Mouse (Mus musculus) midbrain, embryonic 13.5 days (tissue): ENCODE data around the gene Cdh18. TPM values are rescaled to one million over a fixed set of nuclear protein-coding genes. Genes with fewer than 3 reads are reported as not detected.

ENCODE experiments used
- ATAC-seq: fragments of 200-750 bp; cut with Nextera tagmentation; 2 replicates; pipeline ENCODE4 v1.8.0; 2017; ENCODE audit warnings: mild to moderate bottlenecking, moderate TSS enrichment, moderate library complexity
- H3K27ac ChIP-seq: fragments of 300-500 bp; sonication (generic); 2 replicates; pipeline ENCODE4 v1.5.1; 2015; ENCODE audit warnings: inconsistent platforms, mild to moderate bottlenecking, moderate library complexity
- H3K27me3 ChIP-seq: fragments of 300-500 bp; sonication (generic); 2 replicates; pipeline ENCODE4 v1.6.1; 2015; ENCODE audit warnings: mild to moderate bottlenecking, inconsistent platforms
- H3K36me3 ChIP-seq: fragments of 300-500 bp; sonication (generic); 2 replicates; pipeline ENCODE4 v1.6.1; 2015; ENCODE audit warnings: mild to moderate bottlenecking, inconsistent platforms
- H3K4me1 ChIP-seq: fragments of 300-500 bp; sonication (generic); replicated peaks from 2 replicates; pipeline ENCODE4 v1.6.1; 2015; ENCODE audit warnings: inconsistent platforms
- H3K4me2 ChIP-seq: fragments of 300-500 bp; sonication (generic); replicated peaks from 2 replicates; pipeline ENCODE4 v1.6.1; 2015; ENCODE audit warnings: moderate library complexity, mild to moderate bottlenecking, inconsistent platforms
- H3K4me3 ChIP-seq: fragments of 300-500 bp; sonication (generic); replicated peaks from 2 replicates; pipeline ENCODE4 v1.5.1; 2015; ENCODE audit warnings: mild to moderate bottlenecking, inconsistent platforms
- H3K9ac ChIP-seq: fragments of 300-500 bp; sonication (generic); replicated peaks from 2 replicates; pipeline ENCODE4 v1.6.1; 2015; ENCODE audit warnings: mild to moderate bottlenecking, inconsistent platforms
- H3K9me3 ChIP-seq: fragments of 300-500 bp; sonication (generic); 2 replicates; pipeline ENCODE4 v1.6.1; 2016; ENCODE audit warnings: mild to moderate bottlenecking, inconsistent platforms
- WGBS: fragments of 180-500 bp; shearing (Covaris S2); methylation state at CpG from one replicate; pipeline ENCODE4 v1.1.7; 2015; 5-methylcytosine and 5-hydroxymethylcytosine counted together
- polyA plus RNA-seq: library from polyadenylated mRNA; unstranded; fragments of >200 nt; fragmentation: Nextera tagmentation; extraction: Ambion mirVana; gene quantifications from 2 replicates; pipeline ENCODE4 v1.2.1, GENCODE M21; 2015

The Cdh18 gene
- polyA plus RNA-seq, 1 experiment from 2014 or later: 4.3 TPM

DNA sequence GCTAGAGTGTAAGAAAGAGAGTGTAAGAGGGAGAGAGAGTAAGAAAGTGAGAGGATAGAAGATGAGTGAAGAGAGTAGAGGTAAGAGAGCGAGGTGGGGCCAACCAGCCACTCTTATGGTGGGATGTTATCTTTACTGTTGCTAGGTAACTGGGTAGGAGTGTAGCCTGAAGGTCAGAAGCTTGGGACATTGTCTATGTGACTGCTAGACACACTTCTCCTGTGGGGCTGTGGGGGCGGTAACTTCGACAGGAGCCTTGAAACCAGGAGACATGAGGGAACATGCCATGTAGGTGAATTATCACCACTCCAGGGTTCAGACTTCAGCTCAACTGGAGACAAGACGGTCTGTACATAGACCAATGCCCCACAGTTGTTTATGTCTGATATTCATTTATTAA lies 227.5 kb downstream of the Cdh18 start:
- Histone ChIP-seq H3K9me3 (no peaks in the 10 kb centered on the region), H3K27ac (no peak overlapping the region), H3K9ac (no peak overlapping the region), H3K36me3 (no peaks in the 10 kb centered on the region), H3K4me1 (no peaks in the 10 kb centered on the region), H3K4me3 (no peak overlapping the region), H3K4me2 (no peak overlapping the region), H3K27me3 (no peaks in the 10 kb centered on the region)
- no peak for ATAC-seq
- 94% methylated on average over 4 of the region's 4 CpGs for WGBS

DNA sequence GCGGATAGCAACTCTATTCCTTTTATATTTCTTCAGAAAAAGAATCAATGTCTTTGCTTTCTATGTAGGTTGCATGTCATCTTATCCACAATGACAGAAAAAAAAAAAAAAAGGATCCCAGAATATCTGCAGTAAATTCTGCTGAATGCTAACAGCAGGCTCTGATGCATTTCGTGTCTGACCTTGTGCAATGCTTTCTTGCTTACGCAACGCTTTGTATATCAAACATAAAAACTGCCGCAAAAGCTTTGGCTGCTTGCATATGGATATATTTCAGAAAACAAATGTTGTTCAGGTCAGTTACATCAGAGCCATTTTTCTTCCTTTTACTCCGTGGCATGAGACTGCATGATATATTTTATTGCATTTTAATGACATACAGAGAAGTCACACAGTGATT lies 240.9 kb downstream of the Cdh18 start:
- H3K27me3 ChIP-seq: no peaks in the 10 kb centered on the region
- WGBS: 85% methylated on average over 6 of the region's 6 CpGs
- no peak overlapping the region for H3K4me2 ChIP-seq
- no peak overlapping the region for H3K9ac ChIP-seq
- no peaks in the 10 kb centered on the region for H3K9me3 ChIP-seq
- H3K36me3 ChIP-seq: no peaks in the 10 kb centered on the region
- no peaks in the 10 kb centered on the region for H3K4me1 ChIP-seq
- ATAC-seq: no peak
- H3K27ac ChIP-seq: no peak overlapping the region
- no peak overlapping the region for H3K4me3 ChIP-seq

DNA sequence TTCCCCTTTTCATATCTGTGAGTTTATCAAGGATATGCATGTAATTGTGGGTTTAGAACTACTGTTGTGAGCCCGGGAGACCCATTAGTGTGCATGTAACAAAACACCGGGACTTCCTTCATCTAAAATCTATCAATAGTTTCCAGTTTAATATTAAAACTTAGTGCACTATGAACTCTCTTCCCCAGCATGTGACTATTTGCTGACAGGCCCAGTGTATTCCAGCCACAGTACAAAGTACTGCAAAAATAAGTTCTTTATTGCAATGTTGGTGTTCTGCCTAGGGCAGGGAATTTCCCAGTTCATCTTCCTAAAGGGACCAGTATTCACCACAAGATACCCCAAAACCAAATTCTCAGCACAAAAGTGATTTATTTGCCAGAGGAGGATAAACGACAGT lies 243.0 kb downstream of the Cdh18 start:
- H3K4me3 ChIP-seq: no peak overlapping the region
- H3K9ac ChIP-seq: no peak overlapping the region
- H3K36me3 ChIP-seq: no peaks in the 10 kb centered on the region
- no peaks in the 10 kb centered on the region for H3K27me3 ChIP-seq
- ATAC-seq: no peak
- H3K4me2 ChIP-seq: no peak overlapping the region
- H3K9me3 ChIP-seq: no peaks in the 10 kb centered on the region
- no peaks in the 10 kb centered on the region for H3K4me1 ChIP-seq
- H3K27ac ChIP-seq: no peak overlapping the region
- 93% methylated on average over 3 of the region's 3 CpGs for WGBS

DNA sequence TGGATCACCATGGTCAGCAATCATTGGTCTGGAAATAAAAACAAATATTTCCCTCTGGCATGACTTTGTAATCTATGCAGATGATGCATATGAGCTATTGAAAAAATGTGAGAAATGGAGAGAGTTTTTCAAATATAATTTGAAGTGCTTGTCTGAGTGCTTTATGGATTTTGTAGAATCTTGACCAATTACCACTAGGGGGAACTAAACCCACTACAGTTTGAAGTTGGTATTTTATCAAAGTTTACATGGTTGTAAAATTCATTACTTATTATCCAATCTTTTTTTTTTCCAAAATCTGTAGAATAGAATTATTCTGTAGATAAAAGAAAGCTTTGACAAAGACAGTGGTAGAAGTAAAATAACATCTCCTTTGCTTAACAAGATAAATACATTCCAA lies 284.3 kb downstream of the Cdh18 start:
- Histone ChIP-seq H3K27ac (no peak overlapping the region), H3K27me3 (no peaks in the 10 kb centered on the region), H3K9ac (no peak overlapping the region), H3K4me1 (no peaks in the 10 kb centered on the region), H3K4me3 (no peak overlapping the region), H3K4me2 (no peak overlapping the region), H3K9me3 (no peaks in the 10 kb centered on the region), H3K36me3 (no peaks in the 10 kb centered on the region)
- ATAC-seq: no peak

DNA sequence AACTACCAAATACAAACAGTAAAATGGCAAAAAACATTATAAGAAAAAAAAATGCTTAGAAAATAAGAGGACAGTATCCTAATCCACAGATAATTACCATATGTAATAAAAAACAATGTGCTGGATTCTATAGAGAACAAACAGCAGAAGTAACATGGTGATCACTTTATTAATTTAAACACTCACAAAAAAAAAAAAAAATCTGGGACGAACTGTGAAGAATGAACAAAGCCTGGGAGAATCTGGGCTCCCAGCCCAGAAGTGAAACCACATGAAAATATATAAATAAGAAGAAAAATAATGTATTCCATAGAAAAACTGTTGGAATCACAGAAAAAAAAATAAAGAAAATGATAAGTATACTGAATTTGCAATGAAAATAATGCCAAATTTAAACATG lies 288.4 kb downstream of the Cdh18 start:
- no peak for ATAC-seq
- Histone ChIP-seq H3K27me3 (no peaks in the 10 kb centered on the region), H3K9ac (no peak overlapping the region), H3K4me2 (no peak overlapping the region), H3K9me3 (no peaks in the 10 kb centered on the region), H3K4me3 (no peak overlapping the region), H3K27ac (no peak overlapping the region), H3K36me3 (no peaks in the 10 kb centered on the region), H3K4me1 (no peaks in the 10 kb centered on the region)
- 86% methylated on average over 1 of the region's 1 CpGs for WGBS

DNA sequence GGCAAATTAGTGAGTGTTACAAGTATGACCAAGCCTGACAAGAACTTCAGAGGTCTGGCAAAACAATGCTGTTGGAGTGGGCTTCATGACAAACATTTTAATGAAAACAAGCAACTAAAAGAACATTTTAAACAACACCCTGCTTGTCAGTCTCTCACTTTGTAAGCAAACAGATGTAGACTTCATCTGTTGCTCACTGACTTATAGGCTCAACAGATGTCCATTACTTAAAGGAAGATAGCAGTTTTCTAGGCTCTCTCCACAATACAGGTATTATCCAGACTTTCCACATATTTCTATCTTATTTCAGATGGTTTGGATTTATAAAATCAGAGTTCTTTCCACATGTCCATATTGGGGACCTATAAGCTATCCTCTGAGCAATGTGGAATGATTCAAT lies 308.9 kb downstream of the Cdh18 start:
- no peak overlapping the region for H3K4me2 ChIP-seq
- no peak for ATAC-seq
- H3K4me3 ChIP-seq: no peak overlapping the region
- H3K4me1 ChIP-seq: no peaks in the 10 kb centered on the region
- H3K9me3 ChIP-seq: no peaks in the 10 kb centered on the region
- H3K9ac ChIP-seq: no peak overlapping the region
- no peaks in the 10 kb centered on the region for H3K36me3 ChIP-seq
- no peak overlapping the region for H3K27ac ChIP-seq
- no peaks in the 10 kb centered on the region for H3K27me3 ChIP-seq

DNA sequence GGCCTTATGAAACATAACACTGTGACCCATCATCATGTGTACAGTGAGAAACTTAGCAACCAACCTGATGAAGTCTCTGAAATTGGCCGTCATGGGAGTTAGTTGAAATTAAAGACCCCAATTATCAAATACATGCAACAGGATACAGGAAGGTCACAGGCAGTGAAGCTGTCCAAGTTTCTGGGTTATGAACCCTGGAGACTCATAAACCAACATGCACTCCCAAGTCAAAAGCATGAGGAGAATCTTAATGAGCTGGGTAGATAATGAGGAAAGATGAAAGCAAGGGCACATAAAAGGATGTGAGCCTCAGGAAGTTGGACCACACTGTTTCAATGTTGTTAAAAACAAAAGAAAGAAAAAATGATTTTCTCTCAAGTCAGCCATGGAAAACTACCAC lies 321.9 kb downstream of the Cdh18 start:
- no peak for ATAC-seq
- Histone ChIP-seq H3K4me2 (no peak overlapping the region), H3K4me1 (no peaks in the 10 kb centered on the region), H3K27me3 (no peaks in the 10 kb centered on the region), H3K4me3 (no peak overlapping the region), H3K36me3 (no peaks in the 10 kb centered on the region), H3K27ac (no peak overlapping the region), H3K9me3 (no peaks in the 10 kb centered on the region), H3K9ac (no peak overlapping the region)
- 86% methylated on average over 1 of the region's 1 CpGs for WGBS

DNA sequence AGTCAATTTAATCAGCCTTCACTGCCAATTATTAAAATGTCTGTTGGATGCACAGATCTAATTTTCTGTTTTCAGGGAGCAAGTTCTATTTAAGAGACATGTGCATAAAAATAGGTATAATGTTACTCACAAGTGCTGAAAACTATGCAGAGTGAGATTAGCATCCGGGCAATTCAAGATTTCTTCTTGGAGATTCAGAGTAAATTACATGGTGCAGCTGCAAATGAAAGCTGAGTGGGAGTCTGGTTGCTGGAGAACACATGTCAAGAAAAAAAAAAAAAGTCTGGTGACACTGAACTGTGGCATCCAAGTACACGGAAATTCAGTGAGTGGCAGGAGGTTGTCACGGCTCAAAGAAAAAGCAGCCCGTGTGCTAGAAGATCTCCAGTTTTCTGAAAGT lies 348.9 kb downstream of the Cdh18 start:
- no peak for ATAC-seq
- Histone ChIP-seq H3K27me3 (no peaks in the 10 kb centered on the region), H3K9me3 (no peaks in the 10 kb centered on the region), H3K4me3 (no peak overlapping the region), H3K36me3 (no peaks in the 10 kb centered on the region), H3K4me2 (no peak overlapping the region), H3K27ac (no peak overlapping the region), H3K9ac (no peak overlapping the region), H3K4me1 (no peaks in the 10 kb centered on the region)
- WGBS: 57% methylated on average over 4 of the region's 4 CpGs

DNA sequence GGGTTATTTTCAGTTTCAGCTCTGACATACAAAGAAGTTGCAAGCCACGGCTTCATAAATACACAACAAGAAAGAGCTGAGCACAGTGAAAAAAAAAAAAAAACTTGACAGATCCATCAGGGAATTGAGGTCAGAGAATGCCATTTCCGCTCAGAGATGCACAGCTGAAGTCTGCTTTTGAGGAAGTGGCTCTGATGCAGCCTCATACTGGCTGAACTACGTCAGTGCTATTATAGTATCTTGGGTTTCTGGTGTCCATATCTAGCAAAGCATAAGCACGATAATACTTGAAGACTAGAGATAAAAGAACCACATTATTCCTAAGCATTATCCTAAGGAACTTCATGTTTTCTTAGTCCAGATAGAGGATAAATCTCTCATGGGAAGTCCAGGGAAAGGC lies 349.4 kb downstream of the Cdh18 start:
- Histone ChIP-seq H3K36me3 (no peaks in the 10 kb centered on the region), H3K27ac (no peak overlapping the region), H3K4me2 (no peak overlapping the region), H3K9ac (no peak overlapping the region), H3K4me3 (no peak overlapping the region), H3K9me3 (no peaks in the 10 kb centered on the region), H3K4me1 (no peaks in the 10 kb centered on the region), H3K27me3 (no peaks in the 10 kb centered on the region)
- 74% methylated on average over 4 of the region's 4 CpGs for WGBS
- no peak for ATAC-seq

DNA sequence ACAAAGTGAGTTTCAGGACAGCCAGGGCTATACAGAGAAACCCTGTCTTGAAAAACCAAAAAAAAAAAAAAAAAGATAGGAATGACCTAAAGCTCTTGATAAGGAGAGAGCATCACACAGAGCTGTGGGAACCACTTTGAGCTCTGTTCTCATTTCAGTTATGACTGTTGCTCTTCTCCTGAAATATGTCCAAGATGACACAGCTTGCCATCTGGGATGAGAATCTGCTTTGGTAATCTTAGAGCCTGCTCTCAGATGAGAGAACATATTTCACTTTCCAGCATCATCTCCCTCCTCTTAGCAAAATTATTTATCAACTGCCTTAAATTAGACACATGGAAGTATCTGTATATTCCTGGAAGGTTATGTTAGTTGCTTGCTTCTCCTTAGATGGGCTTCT lies 365.6 kb downstream of the Cdh18 start:
- H3K9me3 ChIP-seq: no peaks in the 10 kb centered on the region
- no peak overlapping the region for H3K9ac ChIP-seq
- ATAC-seq: no peak
- no peak overlapping the region for H3K27ac ChIP-seq
- no peaks in the 10 kb centered on the region for H3K4me1 ChIP-seq
- H3K36me3 ChIP-seq: no peaks in the 10 kb centered on the region
- no peak overlapping the region for H3K4me3 ChIP-seq
- no peak overlapping the region for H3K4me2 ChIP-seq
- no peaks in the 10 kb centered on the region for H3K27me3 ChIP-seq

DNA sequence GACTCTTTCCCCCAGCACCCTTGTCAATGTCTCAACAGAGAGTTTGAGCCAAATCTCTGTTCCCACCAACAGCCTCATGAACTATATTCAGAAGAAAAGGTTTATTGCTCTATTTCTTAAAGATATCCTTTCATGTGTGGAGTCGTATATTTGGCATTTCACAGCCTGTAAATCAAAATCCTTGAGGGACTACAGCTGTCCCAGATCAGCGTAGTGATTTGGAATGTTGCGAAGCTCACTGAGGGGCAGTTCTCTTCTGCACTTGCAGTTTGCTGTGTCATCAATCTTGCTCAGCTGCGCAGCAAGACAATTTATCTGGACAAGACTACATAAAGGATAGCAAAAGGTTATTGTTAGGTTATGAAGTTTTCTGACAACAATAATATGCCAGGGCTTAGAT lies 385.5 kb downstream of the Cdh18 start:
- H3K9me3 ChIP-seq: no peaks in the 10 kb centered on the region
- H3K9ac ChIP-seq: no peak overlapping the region
- no peak overlapping the region for H3K4me3 ChIP-seq
- H3K36me3 ChIP-seq: no peaks in the 10 kb centered on the region
- H3K27me3 ChIP-seq: no peaks in the 10 kb centered on the region
- 91% methylated on average over 4 of the region's 4 CpGs for WGBS
- no peak overlapping the region for H3K4me2 ChIP-seq
- no peak overlapping the region for H3K27ac ChIP-seq
- no peak for ATAC-seq
- H3K4me1 ChIP-seq: no peaks in the 10 kb centered on the region

DNA sequence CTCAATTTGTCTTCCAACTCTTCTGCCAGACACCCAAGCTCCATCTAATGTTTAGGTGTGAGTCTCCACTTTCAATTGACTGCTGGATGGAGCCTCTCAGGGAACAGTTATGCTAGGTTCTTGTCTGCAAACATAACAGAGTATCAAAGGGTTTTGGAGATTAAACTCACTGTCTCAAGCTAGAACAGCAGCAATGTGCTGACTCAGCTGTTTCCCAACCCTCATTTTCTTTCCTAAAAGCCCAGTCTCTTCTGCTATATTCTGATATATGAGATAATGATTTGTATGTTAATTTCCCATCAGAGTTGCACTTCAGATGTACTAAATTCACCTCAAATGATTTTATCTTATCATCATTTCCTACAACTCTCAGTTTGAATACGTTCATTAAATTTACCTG lies 398.4 kb downstream of the Cdh18 start:
- Histone ChIP-seq H3K36me3 (no peaks in the 10 kb centered on the region), H3K4me1 (no peaks in the 10 kb centered on the region), H3K9me3 (no peaks in the 10 kb centered on the region), H3K4me3 (no peak overlapping the region), H3K27ac (no peak overlapping the region), H3K27me3 (no peaks in the 10 kb centered on the region), H3K4me2 (no peak overlapping the region), H3K9ac (no peak overlapping the region)
- WGBS: 89% methylated on average over 1 of the region's 1 CpGs
- ATAC-seq: no peak

DNA sequence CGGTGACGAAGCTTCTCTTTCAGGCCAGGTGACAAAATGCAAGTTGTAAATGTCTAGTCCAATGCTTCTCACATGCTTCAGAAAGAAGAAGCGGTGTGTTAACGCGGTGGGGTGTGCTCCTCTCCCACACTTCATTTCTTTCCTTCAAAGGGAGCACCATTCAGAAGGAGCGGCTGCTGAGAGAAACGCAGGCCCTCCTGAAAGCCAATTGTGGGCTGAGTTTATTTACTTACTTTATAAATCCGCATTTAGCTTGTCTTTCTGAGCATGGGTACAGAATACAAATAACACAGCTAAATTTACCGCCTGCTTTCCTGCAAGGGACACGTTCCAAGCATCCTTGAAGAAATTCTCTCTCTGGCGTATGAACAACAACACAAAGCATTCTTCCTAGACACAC lies 420.6 kb downstream of the Cdh18 start:
- no peak overlapping the region for H3K27ac ChIP-seq
- no peak for ATAC-seq
- no peaks in the 10 kb centered on the region for H3K4me1 ChIP-seq
- WGBS: 71% methylated on average over 11 of the region's 11 CpGs
- no peak overlapping the region for H3K4me3 ChIP-seq
- no peaks in the 10 kb centered on the region for H3K9me3 ChIP-seq
- H3K9ac ChIP-seq: no peak overlapping the region
- no peaks in the 10 kb centered on the region for H3K27me3 ChIP-seq
- no peak overlapping the region for H3K4me2 ChIP-seq
- H3K36me3 ChIP-seq: no peaks in the 10 kb centered on the region

DNA sequence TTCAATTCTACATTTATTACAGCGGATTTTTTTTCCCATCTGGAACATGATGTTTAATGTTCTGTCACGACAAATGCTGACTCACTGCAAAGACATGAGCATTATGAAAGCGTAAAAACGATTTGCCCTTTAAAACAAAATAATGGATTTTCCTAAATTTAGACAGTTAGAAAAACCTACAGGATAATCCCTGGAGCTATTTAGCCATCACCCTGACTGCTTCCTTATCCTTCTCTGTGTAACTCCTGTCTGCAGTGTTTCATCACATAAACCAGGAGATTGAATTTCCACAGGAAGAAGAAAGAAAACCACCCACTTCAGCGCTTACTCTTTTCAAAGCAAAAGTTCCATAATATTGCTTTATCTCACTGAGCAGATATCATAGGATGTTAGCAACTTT lies 431.3 kb downstream of the Cdh18 start:
- Histone ChIP-seq H3K36me3 (no peaks in the 10 kb centered on the region), H3K9me3 (no peaks in the 10 kb centered on the region), H3K27ac (no peak overlapping the region), H3K9ac (no peak overlapping the region), H3K4me3 (no peak overlapping the region), H3K4me1 (no peaks in the 10 kb centered on the region), H3K4me2 (no peak overlapping the region), H3K27me3 (no peaks in the 10 kb centered on the region)
- ATAC-seq: no peak
- WGBS: 86% methylated on average over 5 of the region's 5 CpGs
